Mouse (Mus musculus): ENCODE data around the gene Olfr733. TPM values are rescaled to one million over a fixed set of nuclear protein-coding genes. Genes with fewer than 3 reads are reported as not detected.

The Olfr733 gene
- polyA plus RNA-seq (2015; fragmentation: Illumina TruSeq; extraction: RNeasy Lipid Tissue Mini Kit (QIAGEN cat#74804); ENCODE audit: low read depth, low replicate concordance): not detected

GRCm38 (mm10) chr14:50301422-50301821 is at the start of gene Olfr733:
TSS of gene Olfr733 (minus strand) at chr14:50301522.

GRCm38 (mm10) chr14:50348796-50349195 is 47.5 kb upstream of the Olfr733 start, which contains the start of gene Olfr735:
TSS of gene Olfr735 (minus strand) at chr14:50348872.

GRCm38 (mm10) chr14:50326661-50327060 is 25.3 kb upstream of the Olfr733 start, which contains the start of gene Olfr734:
TSS of gene Olfr734 (minus strand) at chr14:50326761.

GRCm38 (mm10) chr14:50284106-50284505 is 17.2 kb downstream of the Olfr733 start, which contains the start of gene Olfr732:
TSS of gene Olfr732 (minus strand) at chr14:50284206.

Other genes with a start within 250 kb of the Olfr733 start
- not detected for gene Olfr726, start 210.6 kb downstream of the Olfr733 start, polyA plus RNA-seq (2015; fragmentation: Illumina TruSeq; extraction: RNeasy Lipid Tissue Mini Kit (QIAGEN cat#74804); ENCODE audit: low read depth, low replicate concordance)
- gene Olfr727, start 178.3 kb downstream of the Olfr733 start, polyA plus RNA-seq (2015; fragmentation: Illumina TruSeq; extraction: RNeasy Lipid Tissue Mini Kit (QIAGEN cat#74804); ENCODE audit: low read depth, low replicate concordance): not detected
- not detected for gene Olfr728, start 158.8 kb downstream of the Olfr733 start, polyA plus RNA-seq (2015; fragmentation: Illumina TruSeq; extraction: RNeasy Lipid Tissue Mini Kit (QIAGEN cat#74804); ENCODE audit: low read depth, low replicate concordance)
- gene Olfr729, start 148.6 kb downstream of the Olfr733 start, polyA plus RNA-seq (2015; fragmentation: Illumina TruSeq; extraction: RNeasy Lipid Tissue Mini Kit (QIAGEN cat#74804); ENCODE audit: low read depth, low replicate concordance): not detected
- gene Olfr730, start 113.3 kb downstream of the Olfr733 start, polyA plus RNA-seq (2015; fragmentation: Illumina TruSeq; extraction: RNeasy Lipid Tissue Mini Kit (QIAGEN cat#74804); ENCODE audit: low read depth, low replicate concordance): not detected
- gene Olfr731, start 59.7 kb downstream of the Olfr733 start, polyA plus RNA-seq (2015; fragmentation: Illumina TruSeq; extraction: RNeasy Lipid Tissue Mini Kit (QIAGEN cat#74804); ENCODE audit: low read depth, low replicate concordance): not detected
- not detected for gene Olfr732, start 17.3 kb downstream of the Olfr733 start, polyA plus RNA-seq (2015; fragmentation: Illumina TruSeq; extraction: RNeasy Lipid Tissue Mini Kit (QIAGEN cat#74804); ENCODE audit: low read depth, low replicate concordance)
- gene Olfr734, start 25.2 kb upstream of the Olfr733 start, polyA plus RNA-seq (2015; fragmentation: Illumina TruSeq; extraction: RNeasy Lipid Tissue Mini Kit (QIAGEN cat#74804); ENCODE audit: low read depth, low replicate concordance): not detected
- gene Olfr735, start 47.4 kb upstream of the Olfr733 start, polyA plus RNA-seq (2015; fragmentation: Illumina TruSeq; extraction: RNeasy Lipid Tissue Mini Kit (QIAGEN cat#74804); ENCODE audit: low read depth, low replicate concordance): not detected
- gene Tlr11, start 56.4 kb upstream of the Olfr733 start, polyA plus RNA-seq (2015; fragmentation: Illumina TruSeq; extraction: RNeasy Lipid Tissue Mini Kit (QIAGEN cat#74804); ENCODE audit: low read depth, low replicate concordance): not detected
- not detected for gene Olfr736, start 79.6 kb upstream of the Olfr733 start, polyA plus RNA-seq (2015; fragmentation: Illumina TruSeq; extraction: RNeasy Lipid Tissue Mini Kit (QIAGEN cat#74804); ENCODE audit: low read depth, low replicate concordance)
- not detected for gene Olfr738, start 106.0 kb upstream of the Olfr733 start, polyA plus RNA-seq (2015; fragmentation: Illumina TruSeq; extraction: RNeasy Lipid Tissue Mini Kit (QIAGEN cat#74804); ENCODE audit: low read depth, low replicate concordance)
- gene Olfr739, start 117.1 kb upstream of the Olfr733 start, polyA plus RNA-seq (2015; fragmentation: Illumina TruSeq; extraction: RNeasy Lipid Tissue Mini Kit (QIAGEN cat#74804); ENCODE audit: low read depth, low replicate concordance): not detected
- not detected for gene Olfr740, start 144.0 kb upstream of the Olfr733 start, polyA plus RNA-seq (2015; fragmentation: Illumina TruSeq; extraction: RNeasy Lipid Tissue Mini Kit (QIAGEN cat#74804); ENCODE audit: low read depth, low replicate concordance)
- not detected for gene Olfr741, start 171.2 kb upstream of the Olfr733 start, polyA plus RNA-seq (2015; fragmentation: Illumina TruSeq; extraction: RNeasy Lipid Tissue Mini Kit (QIAGEN cat#74804); ENCODE audit: low read depth, low replicate concordance)
- gene Olfr742, start 202.1 kb upstream of the Olfr733 start, polyA plus RNA-seq (2015; fragmentation: Illumina TruSeq; extraction: RNeasy Lipid Tissue Mini Kit (QIAGEN cat#74804); ENCODE audit: low read depth, low replicate concordance): not detected
- not detected for gene Olfr743, start 220.3 kb upstream of the Olfr733 start, polyA plus RNA-seq (2015; fragmentation: Illumina TruSeq; extraction: RNeasy Lipid Tissue Mini Kit (QIAGEN cat#74804); ENCODE audit: low read depth, low replicate concordance)

Data from brain, adult 10 weeks (tissue).